Mouse (Mus musculus): ENCODE data around the gene Serpini1. TPM values are rescaled to one million over a fixed set of nuclear protein-coding genes. Genes with fewer than 3 reads are reported as not detected.

Gene Serpini1
- polyA plus RNA-seq, 1 experiment from 2014 or later = 3.9 TPM

- no peak overlapping the region for H3K4me3 ChIP-seq (ENCODE audit: low read depth, low read length)
- no peaks in the 10 kb centered on the region for H3K9me3 ChIP-seq (ENCODE audit: control insufficient read depth, low read length)
- H3K27me3 ChIP-seq (ENCODE audit: control insufficient read depth, insufficient read depth, low read length) = no peaks in the 10 kb centered on the region
- H3K4me2 ChIP-seq (replicated peaks; ENCODE audit: low read depth) = no peak overlapping the region
- no peaks in the 10 kb centered on the region for H3K4me1 ChIP-seq (replicated peaks; ENCODE audit: control insufficient read depth, insufficient read depth)
- H3K9ac ChIP-seq (ENCODE audit: low read length) = no peak overlapping the region
- no peak overlapping the region for H3K27ac ChIP-seq (replicated peaks)
- DNase-seq (ENCODE audit: low spot score) (no peak), ATAC-seq (ENCODE audit: low FRiP score, low TSS enrichment) (no peak)
- no peak for TF ChIP-seq EP300 (optimal IDR thresholded peaks at IDR 0.05)
- no peaks in the 10 kb centered on the region for H3K36me3 ChIP-seq (ENCODE audit: control insufficient read depth, insufficient read depth, low read length)
- WGBS = 64% methylated on average over 3 of the region's 3 CpGs
Observed at GRCm38 (mm10) chr3:75666962-75667361, 109.6 kb downstream of the Serpini1 start.

DNA sequence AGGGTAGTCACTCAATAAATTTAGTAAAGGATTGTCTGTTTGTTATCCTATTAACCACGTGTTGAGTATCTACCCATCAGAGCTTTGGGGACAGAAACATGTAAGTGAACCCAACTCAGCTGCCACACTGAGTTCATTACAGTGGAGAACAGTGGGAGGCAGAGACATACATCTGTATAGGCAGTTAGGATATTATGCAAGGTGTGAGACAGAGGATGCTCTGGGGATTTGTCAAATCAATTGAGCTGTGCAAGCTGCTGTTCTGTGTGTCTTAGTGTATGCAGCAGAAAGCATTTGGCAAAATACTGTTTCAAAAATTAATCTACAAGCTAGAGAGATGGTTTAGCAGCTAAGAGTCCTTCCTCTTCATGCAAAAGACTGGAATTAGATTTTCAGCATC, 113.1 kb downstream of the Serpini1 start:
- DNase-seq (ENCODE audit: low spot score) = no peak
- 45% methylated on average over 1 of the region's 1 CpGs for WGBS
- Histone ChIP-seq H3K4me3 (ENCODE audit: low read depth, low read length) (no peak overlapping the region), H3K4me1 (replicated peaks; ENCODE audit: control insufficient read depth, insufficient read depth) (no peaks in the 10 kb centered on the region), H3K9me3 (ENCODE audit: control insufficient read depth, low read length) (no peaks in the 10 kb centered on the region), H3K27me3 (ENCODE audit: control insufficient read depth, insufficient read depth, low read length) (no peaks in the 10 kb centered on the region), H3K27ac (replicated peaks) (no peak overlapping the region), H3K4me2 (replicated peaks; ENCODE audit: low read depth) (no peak overlapping the region), H3K9ac (ENCODE audit: low read length) (no peak overlapping the region), H3K36me3 (ENCODE audit: control insufficient read depth, insufficient read depth, low read length) (no peaks in the 10 kb centered on the region)
- ATAC-seq (ENCODE audit: low FRiP score, low TSS enrichment) = no peak
- TF ChIP-seq EP300 (optimal IDR thresholded peaks at IDR 0.05) (no peak), CTCF (IDR thresholded peaks at IDR 0.05; ENCODE audit: low read depth) (no peak)

DNA sequence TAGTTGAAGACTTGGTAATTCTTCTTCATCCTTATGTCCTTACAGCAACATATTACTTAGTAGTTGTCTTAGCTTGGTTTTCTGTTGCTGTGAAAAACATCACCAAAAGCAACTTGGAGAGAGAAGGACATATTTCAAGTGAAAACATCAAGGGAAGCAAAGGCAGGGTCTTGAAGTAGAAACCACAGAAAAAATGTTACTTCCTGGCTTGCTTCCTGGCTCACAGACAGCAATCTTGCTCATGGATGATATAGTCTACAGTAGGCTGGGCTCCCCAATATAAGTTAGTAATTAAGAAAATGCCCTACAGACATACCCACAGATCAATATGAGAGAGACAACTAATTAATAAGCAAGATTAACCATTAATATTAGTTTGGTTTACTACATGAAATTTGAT, 125.5 kb downstream of the Serpini1 start:
- no peaks in the 10 kb centered on the region for H3K27me3 ChIP-seq (ENCODE audit: control insufficient read depth, insufficient read depth, low read length)
- no peaks in the 10 kb centered on the region for H3K9me3 ChIP-seq (ENCODE audit: control insufficient read depth, low read length)
- DNase-seq (ENCODE audit: low spot score) = no peak
- H3K4me3 ChIP-seq (ENCODE audit: low read depth, low read length) = no peak overlapping the region
- no peak for TF ChIP-seq CTCF (IDR thresholded peaks at IDR 0.05; ENCODE audit: low read depth)
- no peak for TF ChIP-seq EP300 (optimal IDR thresholded peaks at IDR 0.05)
- no peak overlapping the region for H3K27ac ChIP-seq (replicated peaks)
- no peaks in the 10 kb centered on the region for H3K36me3 ChIP-seq (ENCODE audit: control insufficient read depth, insufficient read depth, low read length)
- no peaks in the 10 kb centered on the region for H3K4me1 ChIP-seq (replicated peaks; ENCODE audit: control insufficient read depth, insufficient read depth)
- H3K9ac ChIP-seq (ENCODE audit: low read length) = no peak overlapping the region
- no peak for ATAC-seq (ENCODE audit: low FRiP score, low TSS enrichment)
- H3K4me2 ChIP-seq (replicated peaks; ENCODE audit: low read depth) = no peak overlapping the region

DNA sequence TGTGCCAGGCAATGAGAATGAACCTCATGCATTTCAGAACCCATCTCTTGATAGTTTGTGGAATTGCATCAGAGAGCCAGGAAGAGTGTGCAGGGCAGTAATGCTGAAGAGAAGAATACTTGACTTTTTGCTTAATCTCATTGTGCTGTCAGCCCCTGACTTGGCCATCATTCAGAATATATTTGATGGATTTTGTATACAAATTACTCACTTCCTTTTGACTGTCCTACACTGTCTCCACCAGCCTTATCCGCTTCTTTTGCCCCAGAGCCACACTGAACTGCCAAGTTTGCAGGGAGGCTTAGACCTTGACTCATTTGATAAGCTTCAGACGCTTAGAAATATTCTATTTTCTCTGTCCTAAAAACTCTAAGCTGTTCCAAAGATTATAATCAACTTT, 129.4 kb downstream of the Serpini1 start:
- Histone ChIP-seq H3K9ac (ENCODE audit: low read length) (no peak overlapping the region), H3K27me3 (ENCODE audit: control insufficient read depth, insufficient read depth, low read length) (no peaks in the 10 kb centered on the region), H3K4me2 (replicated peaks; ENCODE audit: low read depth) (no peak overlapping the region), H3K4me3 (ENCODE audit: low read depth, low read length) (no peak overlapping the region), H3K36me3 (ENCODE audit: control insufficient read depth, insufficient read depth, low read length) (no peaks in the 10 kb centered on the region), H3K4me1 (replicated peaks; ENCODE audit: control insufficient read depth, insufficient read depth) (no peaks in the 10 kb centered on the region), H3K27ac (replicated peaks) (no peak overlapping the region), H3K9me3 (ENCODE audit: control insufficient read depth, low read length) (no peaks in the 10 kb centered on the region)
- TF ChIP-seq CTCF (IDR thresholded peaks at IDR 0.05; ENCODE audit: low read depth) = no peak
- no peak for TF ChIP-seq EP300 (optimal IDR thresholded peaks at IDR 0.05)
- 57% methylated on average over 2 of the region's 2 CpGs for WGBS
- DNase-seq (ENCODE audit: low spot score) (no peak), ATAC-seq (ENCODE audit: low FRiP score, low TSS enrichment) (no peak)

DNA sequence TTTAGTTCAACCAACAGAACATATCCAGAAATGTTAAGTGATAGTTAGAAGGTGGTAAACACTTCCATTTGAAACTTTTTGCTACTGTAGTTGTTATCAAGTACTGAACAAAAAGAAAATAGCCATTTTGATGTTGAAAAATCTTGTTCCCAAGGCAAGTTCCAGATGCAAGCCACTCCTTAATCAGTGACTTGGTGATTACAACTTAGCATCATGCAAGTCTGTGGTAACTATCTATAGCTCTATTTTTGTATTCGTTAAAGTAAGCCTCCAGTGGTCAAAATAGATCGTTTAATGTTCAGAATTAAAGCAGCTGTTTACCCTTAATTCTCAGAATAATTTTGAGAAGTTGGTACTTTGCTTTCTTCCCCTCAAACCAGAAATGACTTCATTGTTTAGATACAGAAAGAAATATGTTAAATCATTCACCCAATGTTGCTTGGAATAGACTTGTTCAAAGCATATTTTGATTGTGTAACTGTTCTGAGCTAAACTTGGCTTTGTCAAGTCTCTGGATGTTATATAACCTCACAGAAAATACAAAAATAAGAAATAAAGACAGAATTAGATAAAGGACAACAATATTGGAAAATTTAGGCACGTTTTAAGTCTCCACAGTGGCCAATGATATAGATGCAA, 130.0 kb downstream of the Serpini1 start:
- no peaks in the 10 kb centered on the region for H3K27me3 ChIP-seq (ENCODE audit: control insufficient read depth, insufficient read depth, low read length)
- no peak overlapping the region for H3K9ac ChIP-seq (ENCODE audit: low read length)
- H3K4me2 ChIP-seq (replicated peaks; ENCODE audit: low read depth) = no peak overlapping the region
- no peak overlapping the region for H3K27ac ChIP-seq (replicated peaks)
- H3K36me3 ChIP-seq (ENCODE audit: control insufficient read depth, insufficient read depth, low read length) = no peaks in the 10 kb centered on the region
- no peak for ATAC-seq (ENCODE audit: low FRiP score, low TSS enrichment)
- H3K9me3 ChIP-seq (ENCODE audit: control insufficient read depth, low read length) = no peaks in the 10 kb centered on the region
- 63% methylated on average over 3 of the region's 3 CpGs for WGBS
- no peak overlapping the region for H3K4me3 ChIP-seq (ENCODE audit: low read depth, low read length)
- H3K4me1 ChIP-seq (replicated peaks; ENCODE audit: control insufficient read depth, insufficient read depth) = no peaks in the 10 kb centered on the region
- DNase-seq (ENCODE audit: low spot score) = no peak
- TF ChIP-seq EP300 (optimal IDR thresholded peaks at IDR 0.05) = no peak
- TF ChIP-seq CTCF (IDR thresholded peaks at IDR 0.05; ENCODE audit: low read depth) = no peak

GRCm38 (mm10) chr3:75690321-75690720, 133.0 kb downstream of the Serpini1 start:
- no peaks in the 10 kb centered on the region for H3K9me3 ChIP-seq (ENCODE audit: control insufficient read depth, low read length)
- no peaks in the 10 kb centered on the region for H3K36me3 ChIP-seq (ENCODE audit: control insufficient read depth, insufficient read depth, low read length)
- H3K4me3 ChIP-seq (ENCODE audit: low read depth, low read length) = no peak overlapping the region
- no peak overlapping the region for H3K9ac ChIP-seq (ENCODE audit: low read length)
- no peak for ATAC-seq (ENCODE audit: low FRiP score, low TSS enrichment)
- H3K4me2 ChIP-seq (replicated peaks; ENCODE audit: low read depth) = no peak overlapping the region
- H3K27me3 ChIP-seq (ENCODE audit: control insufficient read depth, insufficient read depth, low read length) = no peaks in the 10 kb centered on the region
- no peak for DNase-seq (ENCODE audit: low spot score)
- TF ChIP-seq EP300 (optimal IDR thresholded peaks at IDR 0.05) (no peak), CTCF (IDR thresholded peaks at IDR 0.05; ENCODE audit: low read depth) (no peak)
- no peaks in the 10 kb centered on the region for H3K4me1 ChIP-seq (replicated peaks; ENCODE audit: control insufficient read depth, insufficient read depth)
- no peak overlapping the region for H3K27ac ChIP-seq (replicated peaks)

Data from stomach, postnatal 0 days (tissue).